Mouse (Mus musculus) embryonic facial prominence, embryonic 14.5 days (tissue): ENCODE measurements around the gene Faap100. TPM values are rescaled to one million over a fixed set of nuclear protein-coding genes. Genes with fewer than 3 reads are reported as not detected.
"Not testable (repeated sequence)": the region's sequence is repeated elsewhere in the genome, so short reads cannot be mapped to it uniquely, and the experiment has no call there.

Experiments used
- ATAC-seq: fragments of 200-750 bp; cut with Nextera tagmentation; 2 replicates; pipeline ENCODE4 v1.8.0; 2017; ENCODE audit warnings: low read depth, moderate number of reproducible peaks, moderate TSS enrichment
- DNase-seq: peaks from one replicate; pipeline ENCODE4 v3.0.0-alpha.2; 2015; ENCODE audit warnings: low spot score
- H3K27ac ChIP-seq: fragments of 300-500 bp; sonication (generic); replicated peaks from 2 replicates; pipeline ENCODE4 v1.5.1; 2014; ENCODE audit warnings: low read depth, mild to moderate bottlenecking, low read length, moderate library complexity
- H3K27me3 ChIP-seq: fragments of 300-500 bp; sonication (generic); replicated peaks from 2 replicates; pipeline ENCODE4 v1.6.1; 2014; ENCODE audit warnings: low read length; ENCODE audit not compliant: control insufficient read depth, insufficient read depth
- H3K36me3 ChIP-seq: fragments of 300-500 bp; sonication (generic); 2 replicates; pipeline ENCODE4 v1.6.1; 2014; ENCODE audit warnings: low read length, mixed read lengths; ENCODE audit not compliant: control insufficient read depth, insufficient read depth
- H3K4me1 ChIP-seq: fragments of 300-500 bp; sonication (generic); 2 replicates; pipeline ENCODE4 v1.6.1; 2014; ENCODE audit warnings: antibody characterized with exemption, low read length; ENCODE audit not compliant: control insufficient read depth, insufficient read depth
- H3K4me2 ChIP-seq: fragments of 300-500 bp; sonication (generic); 2 replicates; pipeline ENCODE4 v1.6.1; 2014; ENCODE audit warnings: low read depth, mild to moderate bottlenecking, low read length, moderate library complexity, mixed read lengths
- H3K4me3 ChIP-seq: fragments of 300-500 bp; sonication (generic); 2 replicates; pipeline ENCODE4 v1.5.1; 2014; ENCODE audit warnings: low read depth, mild to moderate bottlenecking, low read length
- H3K9ac ChIP-seq: fragments of 300-500 bp; sonication (generic); 2 replicates; pipeline ENCODE4 v1.6.1; 2014; ENCODE audit warnings: low read depth, mild to moderate bottlenecking, low read length, moderate library complexity, mixed read lengths
- H3K9me3 ChIP-seq: fragments of 300-500 bp; sonication (generic); 2 replicates; pipeline ENCODE4 v1.6.1; 2016; ENCODE audit warnings: low read length; ENCODE audit not compliant: control insufficient read depth
- WGBS: fragments of 180-500 bp; shearing (Covaris S2); extraction: QIAGEN DNeasy Blood & Tissue Kit; methylation state at CpG from one replicate; pipeline ENCODE4 v1.1.7; 2014; 5-methylcytosine and 5-hydroxymethylcytosine counted together
- polyA plus RNA-seq: library from polyadenylated mRNA; unstranded; fragments of >200 nt; fragmentation: Nextera tagmentation; extraction: Ambion mirVana; gene quantifications from 2 replicates; pipeline ENCODE4 v1.2.1, GENCODE M21; 2014

Gene Faap100
- polyA plus RNA-seq, 1 experiment from 2014 or later, result 30.0 TPM

DNA sequence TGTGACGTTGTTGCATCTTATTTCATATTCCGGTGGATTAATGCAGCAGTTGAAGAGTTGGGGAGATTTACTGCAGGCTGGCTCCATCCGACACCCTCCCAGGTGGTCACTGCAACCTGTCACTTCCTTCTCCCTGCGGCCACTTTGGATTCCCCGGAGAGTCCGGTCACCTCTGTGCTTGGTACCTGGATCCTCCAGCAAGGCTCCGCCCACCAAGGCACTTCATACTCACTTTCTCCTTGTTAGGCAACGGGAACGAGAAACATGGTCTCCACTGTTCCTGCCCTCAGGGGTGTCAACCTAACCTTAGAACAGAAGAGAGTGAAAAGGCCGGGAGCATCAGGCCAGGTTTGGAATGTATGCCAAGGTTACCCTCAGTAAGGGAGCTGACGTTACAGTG, 27.9 kb downstream of the Faap100 start:
- H3K4me2 ChIP-seq, result peak overlapping the region; percentile 95
- peaks cover 16% of the 10 kb centered on the region for H3K4me1 ChIP-seq
- peak overlapping the region; percentile 99 for H3K9ac ChIP-seq
- H3K9me3 ChIP-seq, result no peaks in the 10 kb centered on the region
- DNase-seq, result no peak
- peak overlapping the region; percentile 100 for H3K27ac ChIP-seq
- ATAC-seq, result no peak
- peak overlapping the region; percentile 100 for H3K4me3 ChIP-seq
- 16% methylated on average over 11 of the region's 11 CpGs for WGBS
- H3K36me3 ChIP-seq, result peaks cover 11% of the 10 kb centered on the region
- H3K27me3 ChIP-seq, result no peaks in the 10 kb centered on the region

DNA sequence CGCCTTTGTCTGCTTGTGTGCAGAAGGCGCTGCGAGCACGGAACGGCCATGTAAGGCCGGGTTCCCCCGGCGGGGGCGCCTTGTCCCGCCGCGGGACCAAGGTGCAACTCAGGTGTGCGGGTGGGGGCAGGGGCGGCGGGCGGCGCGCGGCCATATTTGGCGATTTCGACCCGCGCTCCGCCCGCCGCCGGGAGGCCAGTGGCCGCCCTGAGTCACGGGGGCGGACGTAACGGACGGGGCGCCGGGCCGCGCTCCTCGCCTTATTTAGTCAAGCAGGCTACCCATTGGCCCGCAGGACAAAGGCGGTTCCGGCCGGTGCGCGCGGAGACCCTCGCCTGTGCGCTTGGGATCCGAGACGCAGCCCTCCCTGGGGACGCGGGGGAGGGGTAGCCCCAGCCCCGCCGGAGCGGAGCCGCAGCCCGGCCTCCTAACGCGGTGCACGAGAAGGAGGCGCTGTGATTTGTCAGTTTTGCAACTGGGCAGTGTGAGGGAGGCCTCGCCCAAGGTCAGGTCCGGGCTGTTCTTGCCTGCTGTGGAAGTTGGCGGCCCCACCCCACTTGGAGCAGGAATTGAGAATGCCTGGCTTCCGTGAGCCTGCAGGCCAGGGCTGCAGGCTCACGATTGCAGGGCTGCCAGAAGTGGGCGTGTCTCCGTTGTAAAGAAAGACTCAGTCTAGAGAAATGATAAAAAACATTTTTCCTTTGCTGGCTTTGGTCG, 28.4 kb downstream of the Faap100 start:
- Histone ChIP-seq H3K4me3 (peak overlapping the region; percentile 100), H3K9me3 (no peaks in the 10 kb centered on the region), H3K36me3 (peaks cover 15% of the 10 kb centered on the region), H3K27me3 (no peaks in the 10 kb centered on the region), H3K4me1 (peaks cover 16% of the 10 kb centered on the region), H3K9ac (peak overlapping the region; percentile 99), H3K4me2 (peak overlapping the region; percentile 95), H3K27ac (peak overlapping the region; percentile 100)
- peak; percentile 96 for DNase-seq
- 3% methylated on average over 41 of the region's 68 CpGs for WGBS
- peak; percentile 75 for ATAC-seq

DNA sequence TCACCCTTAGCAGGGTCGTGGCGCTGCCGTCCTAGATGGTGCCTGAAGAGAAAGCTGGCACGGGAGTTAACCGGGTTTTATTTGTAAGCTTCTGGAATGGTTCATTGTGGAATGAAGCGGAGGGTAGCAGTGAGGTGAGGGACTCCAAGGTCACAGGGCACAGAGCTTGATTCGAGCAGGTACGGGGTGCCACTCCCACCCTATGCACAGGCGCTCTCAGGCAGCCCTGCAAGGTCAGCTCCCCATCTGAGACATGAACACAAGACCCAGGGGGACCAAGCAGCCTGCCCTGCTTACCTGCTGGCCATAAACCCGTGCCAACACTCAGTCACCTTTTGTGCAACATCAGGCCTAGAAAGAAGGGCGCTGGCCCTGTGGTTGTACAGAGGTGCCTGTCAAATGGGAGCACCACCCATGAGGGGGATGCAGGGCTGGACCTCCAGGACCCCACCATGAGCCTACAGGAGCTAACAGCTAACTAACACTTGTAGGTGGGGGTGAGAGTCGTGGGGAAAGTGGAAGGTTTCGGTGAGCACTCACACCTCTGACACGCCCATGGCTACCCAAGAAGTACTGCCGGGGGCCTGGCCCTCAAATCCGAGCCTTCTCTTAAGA, 29.1 kb downstream of the Faap100 start:
- Histone ChIP-seq H3K4me2 (peak overlapping the region; percentile 95), H3K9me3 (no peaks in the 10 kb centered on the region), H3K9ac (peak overlapping the region; percentile 99), H3K4me3 (peak overlapping the region; percentile 100), H3K36me3 (peaks cover 22% of the 10 kb centered on the region), H3K27me3 (no peaks in the 10 kb centered on the region), H3K4me1 (peaks cover 16% of the 10 kb centered on the region), H3K27ac (peak overlapping the region; percentile 100)
- ATAC-seq (no peak; the same call in 1 of the 2 replicates), DNase-seq (no peak)
- WGBS, result 4% methylated on average over 14 of the region's 16 CpGs

DNA sequence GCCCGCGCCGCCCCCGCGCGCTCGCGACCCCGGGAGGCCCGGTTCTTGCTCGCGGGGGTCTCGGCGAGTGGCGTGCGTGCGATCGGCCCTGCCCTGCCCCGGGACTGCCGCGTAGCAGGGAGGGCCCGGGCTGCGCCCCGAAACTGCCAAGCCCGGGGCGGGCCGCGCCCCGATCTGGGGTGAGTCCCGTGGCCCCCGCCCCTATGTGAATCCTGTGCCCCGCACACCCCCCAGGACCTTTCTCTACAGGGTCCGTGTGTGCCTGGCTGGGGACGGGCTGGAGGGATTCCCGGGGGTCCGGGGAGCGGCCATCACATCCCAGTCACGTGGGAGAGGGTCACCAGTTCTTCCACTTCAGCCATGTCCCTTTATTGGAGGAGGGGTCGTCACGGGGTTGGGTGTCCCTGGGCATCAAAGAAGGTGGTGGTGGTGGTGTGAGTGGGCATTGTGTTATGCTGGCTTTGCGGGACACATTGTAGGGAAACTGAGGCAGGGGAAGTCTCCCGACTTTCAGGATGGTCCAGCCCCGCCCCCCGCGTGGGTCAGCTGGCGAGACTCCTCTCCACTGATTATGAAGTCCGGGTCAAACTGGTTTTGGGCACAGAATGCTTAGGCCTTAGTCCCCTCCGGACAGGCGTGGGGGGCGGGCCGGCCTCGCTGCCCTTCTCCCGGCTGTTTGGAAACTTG, 29.7 kb downstream of the Faap100 start:
- peak; percentile 10; the same call in 1 of the 2 replicates for ATAC-seq
- Histone ChIP-seq H3K4me2 (peak overlapping the region; percentile 95), H3K36me3 (peaks cover 22% of the 10 kb centered on the region), H3K9ac (peak overlapping the region; percentile 99), H3K9me3 (no peaks in the 10 kb centered on the region), H3K27me3 (no peaks in the 10 kb centered on the region), H3K27ac (peak overlapping the region; percentile 100), H3K4me3 (peak overlapping the region; percentile 100), H3K4me1 (peaks cover 16% of the 10 kb centered on the region)
- DNase-seq, result peak; percentile 66
- 4% methylated on average over 20 of the region's 53 CpGs for WGBS

DNA sequence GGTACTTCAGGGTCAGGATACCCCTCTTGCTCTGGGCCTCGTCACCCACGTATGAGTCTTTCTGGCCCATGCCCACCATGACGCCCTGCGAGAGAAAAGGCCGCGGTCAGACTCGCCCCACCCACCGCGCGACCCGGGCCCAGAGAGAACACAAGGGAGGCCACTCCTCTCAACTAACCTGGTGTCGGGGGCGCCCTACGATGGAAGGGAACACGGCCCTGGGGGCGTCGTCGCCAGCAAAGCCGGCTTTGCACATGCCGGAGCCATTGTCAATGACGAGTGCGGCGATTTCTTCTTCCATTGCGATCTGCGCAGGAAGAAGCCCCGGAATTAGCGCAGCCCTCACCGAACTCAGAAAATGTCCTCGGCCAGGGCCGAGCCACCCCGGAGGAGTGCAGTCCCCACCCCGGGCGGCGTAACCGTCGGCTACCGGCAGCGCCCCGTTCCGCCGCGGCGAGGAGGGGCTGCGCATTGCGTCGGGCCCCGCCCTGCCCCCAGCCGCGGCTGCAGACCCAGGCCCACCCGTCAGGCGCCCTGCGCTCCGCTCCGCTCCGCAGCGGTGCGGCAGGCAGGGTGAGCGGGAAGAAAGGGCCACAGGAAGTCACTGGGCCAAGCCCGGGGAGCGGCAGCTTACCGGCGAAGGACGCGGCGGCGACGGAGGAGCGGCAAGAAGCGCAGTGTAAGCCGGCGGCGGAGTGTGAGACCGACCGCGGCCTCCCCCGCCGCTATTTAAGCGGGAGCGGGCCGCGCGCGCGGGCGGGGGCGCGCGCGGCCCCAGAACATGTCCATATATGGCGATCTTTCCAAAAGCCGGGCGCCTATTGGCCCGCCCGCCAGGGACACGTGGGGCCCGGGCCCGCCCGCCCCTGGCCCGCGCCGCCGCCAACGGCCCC, 30.5 kb downstream of the Faap100 start, which contains the start of gene Actg1:
Gene Actg1, minus strand, starts transcription at position 752 of the 893 bp plus-strand sequence.
- peak within 1 kb of the TSS; percentile 100 for H3K9ac ChIP-seq
- H3K27me3 ChIP-seq, result no peaks in the 10 kb centered on the region
- peak within 1 kb of the TSS; percentile 95 for H3K4me2 ChIP-seq
- peak within 1 kb of the TSS; percentile 100 for H3K4me3 ChIP-seq
- peak; percentile 96 for DNase-seq
- H3K9me3 ChIP-seq, result no peaks in the 10 kb centered on the region
- peaks cover 12% of the 10 kb centered on the region for H3K4me1 ChIP-seq
- peak within 1 kb of the TSS; percentile 100 for H3K27ac ChIP-seq
- peaks cover 22% of the 10 kb centered on the region for H3K36me3 ChIP-seq
- WGBS, result 2% methylated on average over 18 of the region's 103 CpGs
- peak; percentile 74 for ATAC-seq

DNA sequence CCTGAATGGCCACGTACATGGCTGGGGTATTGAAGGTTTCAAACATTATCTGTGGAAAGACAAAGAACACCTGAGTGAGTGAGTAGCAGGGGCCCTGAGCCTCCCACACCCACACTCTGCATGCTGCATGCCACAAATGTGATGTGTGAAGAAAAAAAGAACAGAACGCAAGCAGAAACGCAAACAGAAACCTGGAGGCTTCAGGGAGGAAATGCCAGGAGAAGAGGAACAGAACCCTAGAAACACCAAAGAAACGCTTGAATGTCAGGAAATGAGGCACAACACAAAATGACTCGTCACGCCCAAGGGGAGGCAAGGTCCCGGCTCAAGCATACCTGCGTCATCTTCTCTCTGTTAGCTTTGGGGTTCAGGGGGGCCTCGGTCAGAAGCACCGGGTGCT, 31.3 kb downstream of the Faap100 start:
- 1% methylated on average over 8 of the region's 10 CpGs for WGBS
- no peak for DNase-seq
- no peaks in the 10 kb centered on the region for H3K27me3 ChIP-seq
- ATAC-seq, result no peak
- H3K9ac ChIP-seq, result peak overlapping the region; percentile 100
- 0 out of 2 replicates have a peak, but pooled peaks cover 6% of the 10 kb centered on the region for H3K4me1 ChIP-seq
- H3K9me3 ChIP-seq, result no peaks in the 10 kb centered on the region
- H3K4me2 ChIP-seq, result peak overlapping the region; percentile 95
- H3K36me3 ChIP-seq, result peaks cover 22% of the 10 kb centered on the region
- H3K27ac ChIP-seq, result peak overlapping the region; percentile 100
- peak overlapping the region; percentile 100 for H3K4me3 ChIP-seq

DNA sequence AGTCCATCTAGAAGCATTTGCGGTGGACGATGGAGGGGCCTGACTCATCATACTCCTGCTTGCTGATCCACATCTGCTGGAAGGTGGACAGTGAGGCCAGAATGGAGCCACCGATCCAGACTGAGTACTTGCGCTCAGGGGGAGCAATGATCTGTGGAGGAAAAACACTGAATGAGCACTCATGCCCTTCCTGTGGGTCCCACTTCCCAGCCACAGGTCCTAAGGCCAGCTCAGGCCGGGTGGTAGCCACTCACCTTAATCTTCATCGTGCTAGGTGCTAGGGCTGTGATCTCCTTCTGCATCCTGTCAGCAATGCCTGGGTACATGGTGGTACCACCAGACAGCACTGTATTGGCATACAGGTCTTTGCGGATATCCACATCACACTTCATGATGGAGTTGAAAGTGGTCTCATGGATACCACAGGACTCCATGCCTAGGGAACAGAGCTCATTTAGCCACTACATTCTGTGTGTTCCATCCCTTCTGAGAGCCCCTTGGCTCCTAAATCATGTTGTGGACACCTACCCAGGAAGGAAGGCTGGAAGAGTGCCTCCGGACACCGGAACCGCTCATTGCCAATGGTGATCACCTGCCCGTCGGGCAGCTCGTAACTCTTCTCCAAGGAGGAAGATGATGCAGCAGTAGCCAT, 32.1 kb downstream of the Faap100 start:
- peak overlapping the region; percentile 44 for H3K4me3 ChIP-seq
- H3K9ac ChIP-seq, result peak overlapping the region; percentile 58
- ATAC-seq, H3K4me1 ChIP-seq, H3K27ac ChIP-seq, H3K9me3 ChIP-seq, H3K27me3 ChIP-seq: not testable (repeated sequence)
- peak overlapping the region; percentile 73 for H3K4me2 ChIP-seq
- peak; percentile 0 for DNase-seq
- 52% methylated on average over 9 of the region's 13 CpGs for WGBS
- H3K36me3 ChIP-seq, result peaks cover 22% of the 10 kb centered on the region
